Mouse (Mus musculus): ENCODE measurements around the gene Zfp800. TPM values are rescaled to one million over a fixed set of nuclear protein-coding genes. Genes with fewer than 3 reads are reported as not detected.

Gene Zfp800
- 21.5 and 23.0 TPM in 2 replicates for polyA plus RNA-seq (2015; fragmentation: Nextera tagmentation; extraction: Ambion mirVana)

GRCm38 (mm10) chr6:28397681-28398203, at the start of gene Zfp800:
Zfp800 (minus strand) TSS chr6:28398005.
- under 1% methylated on average over 33 of the region's 33 CpGs for WGBS
- peak within 1 kb of the TSS; percentile 71 for H3K9ac ChIP-seq
- peaks cover 14% of the 10 kb centered on the region for H3K27me3 ChIP-seq
- ATAC-seq (ENCODE audit: low FRiP score) = peak; percentile 52
- H3K4me3 ChIP-seq = peak within 1 kb of the TSS; percentile 49
- no peaks in the 10 kb centered on the region for H3K36me3 ChIP-seq
- peaks cover 21% of the 10 kb centered on the region for H3K4me1 ChIP-seq (replicated peaks)
- peak within 1 kb of the TSS; percentile 62; the same call in 1 of the 2 replicates for H3K27ac ChIP-seq
- H3K4me2 ChIP-seq = peak within 1 kb of the TSS; percentile 80
- H3K9me3 ChIP-seq = no peaks in the 10 kb centered on the region

- Histone ChIP-seq H3K4me3 (no peak overlapping the region), H3K4me2 (no peak overlapping the region), H3K4me1 (replicated peaks) (no peaks in the 10 kb centered on the region), H3K9ac (no peak overlapping the region), H3K27me3 (no peaks in the 10 kb centered on the region), H3K36me3 (peaks cover 12% of the 10 kb centered on the region; the same call in 1 of the 2 replicates), H3K9me3 (no peaks in the 10 kb centered on the region), H3K27ac (no peak overlapping the region)
- WGBS = 83% methylated on average over 6 of the region's 6 CpGs
- no peak for ATAC-seq (ENCODE audit: low FRiP score)
Observed at GRCm38 (mm10) chr6:28431538-28431855, 33.7 kb upstream of the Zfp800 start.

GRCm38 (mm10) chr6:28430795-28431537, 33.2 kb upstream of the Zfp800 start:
- Histone ChIP-seq H3K9me3 (no peaks in the 10 kb centered on the region), H3K9ac (no peak overlapping the region), H3K27ac (no peak overlapping the region), H3K4me2 (no peak overlapping the region), H3K4me3 (no peak overlapping the region), H3K36me3 (peaks cover 17% of the 10 kb centered on the region), H3K4me1 (replicated peaks) (peaks cover 3% of the 10 kb centered on the region; the same call in 1 of the 2 replicates), H3K27me3 (no peaks in the 10 kb centered on the region)
- 89% methylated on average over 10 of the region's 10 CpGs for WGBS
- no peak for ATAC-seq (ENCODE audit: low FRiP score)

GRCm38 (mm10) chr6:28429870-28430269, 32.1 kb upstream of the Zfp800 start:
- Histone ChIP-seq H3K36me3 (peaks cover 22% of the 10 kb centered on the region), H3K4me3 (no peak overlapping the region), H3K4me1 (replicated peaks) (peaks cover 14% of the 10 kb centered on the region), H3K9me3 (no peaks in the 10 kb centered on the region), H3K4me2 (no peak overlapping the region), H3K27me3 (no peaks in the 10 kb centered on the region), H3K27ac (no peak overlapping the region), H3K9ac (no peak overlapping the region)
- WGBS = 88% methylated on average over 11 of the region's 11 CpGs
- ATAC-seq (ENCODE audit: low FRiP score) = no peak

GRCm38 (mm10) chr6:28428290-28428689, 30.5 kb upstream of the Zfp800 start, which contains the start of gene Gcc1:
Gcc1 (minus strand) TSS chr6:28428390.
- H3K27me3 ChIP-seq = no peaks in the 10 kb centered on the region
- no peak within 1 kb of the TSS for H3K9ac ChIP-seq
- ATAC-seq (ENCODE audit: low FRiP score) = no peak
- peaks cover 23% of the 10 kb centered on the region for H3K4me1 ChIP-seq (replicated peaks)
- H3K4me3 ChIP-seq = no peak within 1 kb of the TSS
- H3K36me3 ChIP-seq = peaks cover 22% of the 10 kb centered on the region
- H3K4me2 ChIP-seq = no peak within 1 kb of the TSS
- H3K9me3 ChIP-seq = no peaks in the 10 kb centered on the region
- 86% methylated on average over 3 of the region's 3 CpGs for WGBS
- H3K27ac ChIP-seq = no peak within 1 kb of the TSS

- H3K36me3 ChIP-seq = peaks cover 22% of the 10 kb centered on the region
- H3K4me2 ChIP-seq = no peak within 1 kb of the TSS
- H3K4me3 ChIP-seq = no peak within 1 kb of the TSS
- 75% methylated on average over 3 of the region's 3 CpGs for WGBS
- H3K9ac ChIP-seq = no peak within 1 kb of the TSS
- H3K9me3 ChIP-seq = no peaks in the 10 kb centered on the region
- ATAC-seq (ENCODE audit: low FRiP score) = no peak
- no peaks in the 10 kb centered on the region for H3K27me3 ChIP-seq
- H3K4me1 ChIP-seq (replicated peaks) = peaks cover 28% of the 10 kb centered on the region
- H3K27ac ChIP-seq = no peak within 1 kb of the TSS
Observed at GRCm38 (mm10) chr6:28427096-28427839, 29.5 kb upstream of the Zfp800 start, which contains the start of gene Fscn3. Fscn3 (plus strand) TSS chr6:28427789.

- no peak for ATAC-seq (ENCODE audit: low FRiP score)
- Histone ChIP-seq H3K9ac (no peak overlapping the region), H3K4me2 (peak overlapping the region; percentile 69), H3K4me3 (no peak overlapping the region; the same call in 1 of the 2 replicates), H3K4me1 (replicated peaks) (peaks cover 45% of the 10 kb centered on the region), H3K27ac (no peak overlapping the region), H3K9me3 (no peaks in the 10 kb centered on the region), H3K36me3 (peaks cover 22% of the 10 kb centered on the region), H3K27me3 (no peaks in the 10 kb centered on the region)
- WGBS = 94% methylated on average over 6 of the region's 6 CpGs
Observed at GRCm38 (mm10) chr6:28425019-28425418, 27.2 kb upstream of the Zfp800 start.

- 11% methylated on average over 40 of the region's 46 CpGs for WGBS
- Histone ChIP-seq H3K4me1 (replicated peaks) (peaks cover 55% of the 10 kb centered on the region), H3K4me2 (peak overlapping the region; percentile 69), H3K4me3 (peak overlapping the region; percentile 91), H3K27me3 (no peaks in the 10 kb centered on the region), H3K9ac (peak overlapping the region; percentile 97), H3K9me3 (no peaks in the 10 kb centered on the region), H3K36me3 (peaks cover 24% of the 10 kb centered on the region), H3K27ac (peak overlapping the region; percentile 88)
- peak; percentile 67 for ATAC-seq (ENCODE audit: low FRiP score)
Observed at GRCm38 (mm10) chr6:28423767-28424695, 26.2 kb upstream of the Zfp800 start.

GRCm38 (mm10) chr6:28423313-28423712, 25.5 kb upstream of the Zfp800 start, which contains the start of gene Arf5:
Arf5 (plus strand) TSS chr6:28423560.
- H3K9me3 ChIP-seq = no peaks in the 10 kb centered on the region
- ATAC-seq (ENCODE audit: low FRiP score) = peak; percentile 82

GRCm38 (mm10) chr6:28422651-28423290, 25.0 kb upstream of the Zfp800 start:
- Histone ChIP-seq H3K4me1 (replicated peaks) (peaks cover 66% of the 10 kb centered on the region), H3K4me3 (peak overlapping the region; percentile 91), H3K36me3 (peaks cover 35% of the 10 kb centered on the region), H3K9me3 (no peaks in the 10 kb centered on the region), H3K9ac (no peak overlapping the region), H3K27ac (peak overlapping the region; percentile 59; the same call in 1 of the 2 replicates), H3K27me3 (no peaks in the 10 kb centered on the region), H3K4me2 (peak overlapping the region; percentile 69)
- no peak for ATAC-seq (ENCODE audit: low FRiP score)
- 74% methylated on average over 15 of the region's 15 CpGs for WGBS

More at GRCm38 (mm10) chr6:28423313-28423712, 25.5 kb upstream of the Zfp800 start, which contains the start of gene Arf5:
- WGBS = under 1% methylated on average over 20 of the region's 42 CpGs
- Histone ChIP-seq H3K27me3 (no peaks in the 10 kb centered on the region), H3K36me3 (peaks cover 31% of the 10 kb centered on the region), H3K9ac (peak within 1 kb of the TSS; percentile 97), H3K4me1 (replicated peaks) (peaks cover 60% of the 10 kb centered on the region), H3K4me3 (peak within 1 kb of the TSS; percentile 91), H3K27ac (peak within 1 kb of the TSS; percentile 88), H3K4me2 (peak within 1 kb of the TSS; percentile 69)

GRCm38 (mm10) chr6:28421469-28422000, 23.7 kb upstream of the Zfp800 start:
- ATAC-seq (ENCODE audit: low FRiP score) = peak; percentile 80
- Histone ChIP-seq H3K27me3 (no peaks in the 10 kb centered on the region), H3K4me3 (peak overlapping the region; percentile 92), H3K4me1 (replicated peaks) (peaks cover 74% of the 10 kb centered on the region), H3K9me3 (no peaks in the 10 kb centered on the region), H3K27ac (peak overlapping the region; percentile 68), H3K9ac (peak overlapping the region; percentile 89), H3K4me2 (peak overlapping the region; percentile 97), H3K36me3 (peaks cover 37% of the 10 kb centered on the region)
- WGBS = under 1% methylated on average over 27 of the region's 27 CpGs

Data from hindbrain, embryonic 13.5 days (tissue).